Mouse (Mus musculus) spleen, adult 2 months (tissue): ENCODE results near the gene Uap1.

Experiments used
- CTCF ChIP-seq: fragments of 200-500 bp; IDR thresholded peaks from 2 replicates; pipeline ENCODE4 v1.5.1; 2011; ENCODE audit warnings: mild to moderate bottlenecking, inconsistent platforms; ENCODE audit not compliant: insufficient read depth, insufficient read length, insufficient replicate concordance; ENCODE audit errors: extremely low read depth
- POLR2A ChIP-seq: fragments of 200-500 bp; IDR thresholded peaks from 2 replicates; pipeline ENCODE4 v1.6.1; 2011; ENCODE audit warnings: low read depth, low read length, inconsistent platforms

DNA sequence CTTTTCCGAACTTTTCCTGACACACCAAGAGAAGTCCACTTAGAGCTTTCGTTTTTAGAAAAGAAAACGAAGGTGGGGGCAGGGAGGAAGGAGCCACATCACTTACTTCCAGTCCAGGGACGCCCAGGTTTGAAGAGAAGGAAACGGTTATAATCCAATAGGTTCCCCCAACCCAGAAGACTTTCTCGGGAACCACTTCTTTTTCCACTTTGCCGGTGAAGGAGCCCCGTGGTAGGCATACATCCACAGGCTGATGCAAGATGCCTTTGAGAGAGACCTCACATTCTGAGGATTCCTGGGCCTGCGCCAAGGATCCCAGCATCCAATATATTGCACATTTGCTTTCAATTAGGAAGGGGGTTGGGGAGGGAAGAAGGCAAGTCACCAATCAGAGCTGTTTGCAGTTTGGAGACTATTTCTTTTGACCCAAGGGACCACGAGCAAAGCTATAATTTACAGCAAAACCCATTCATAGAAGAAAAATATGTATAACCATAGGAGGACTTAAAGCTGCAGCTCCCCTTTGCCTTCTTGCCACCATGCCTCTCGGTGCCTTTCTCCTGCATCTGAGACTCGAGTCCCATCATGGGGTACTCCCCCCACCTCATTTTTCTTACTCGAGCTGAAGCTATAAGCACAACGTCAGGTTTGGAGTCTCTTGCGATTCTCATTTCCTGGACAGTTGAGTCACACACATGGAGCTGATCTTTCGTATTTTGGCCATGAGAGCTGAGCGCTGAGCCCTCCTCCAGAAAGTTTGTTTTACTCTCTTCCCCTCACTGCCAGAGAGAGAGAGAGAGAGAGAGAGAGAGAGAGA lies 64.0 kb downstream of the Uap1 start, which contains the start of gene Ddr2:
- TF ChIP-seq CTCF (no peak), POLR2A (no peak)
